Comparison of ENCODE assay signal across 9 mouse cellular contexts in the genomic region with DNA sequence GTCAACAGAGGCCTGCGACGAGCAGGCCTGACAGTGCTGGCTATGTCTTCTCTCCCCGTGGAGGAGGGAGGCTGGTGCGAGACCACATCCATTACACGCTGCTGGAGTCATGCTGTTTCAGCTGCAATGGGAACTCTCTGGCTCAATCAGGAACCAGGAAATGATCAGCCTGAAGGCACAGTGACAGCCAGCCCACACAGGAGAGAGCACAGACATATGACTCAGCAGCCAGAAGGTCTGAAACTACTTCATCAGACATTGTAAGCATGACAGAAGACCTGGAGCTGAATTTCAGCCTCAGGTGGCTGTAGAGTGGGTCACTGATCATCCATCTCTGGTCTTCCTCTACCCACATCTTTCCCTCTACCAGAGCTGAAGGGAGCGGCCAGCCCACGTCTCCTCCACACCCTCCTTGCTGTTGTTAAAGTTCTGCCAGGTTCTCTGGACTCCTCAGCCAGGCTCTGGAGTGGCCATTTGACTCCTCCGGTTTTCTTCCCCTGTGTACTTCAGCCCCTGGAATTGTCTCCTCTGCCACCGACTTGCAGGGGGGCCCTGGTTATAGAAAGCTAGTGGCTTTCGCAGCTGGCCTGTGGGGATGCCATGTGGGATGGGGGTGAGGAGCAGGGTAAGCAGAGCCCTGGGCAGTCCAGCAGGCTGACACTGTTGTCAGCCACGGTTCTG. TPM values are rescaled to one million over a fixed set of nuclear protein-coding genes. Genes with fewer than 3 reads are reported as not detected.
DNase-seq lines count a peak whose midpoint lies in the region; ATAC-seq and TF ChIP-seq lines count a peak whose summit lies in the region.
"Had no signal": no experiment of that assay in that cellular context is flagged by ENCODE, and none has a peak within 500 bp of the region (broad histone marks: within the 10 kb centered on the region; RNA-seq: fewer than 3 reads in every experiment).

No protein-coding gene starts in this region.

- no peak for TF ChIP-seq CTCF in lung, adult 2 months (IDR thresholded peaks at IDR 0.05; ENCODE audit: insufficient read depth, low read length)

- TF ChIP-seq POLR2A in lung, adult 2 months (IDR thresholded peaks at IDR 0.05; ENCODE audit: borderline replicate concordance, extremely low read depth, low read depth, low read length) = no peak

- peak; percentile 90 for ATAC-seq in frontal cortex, adult (ENCODE audit: low TSS enrichment)

- WGBS in lung, adult 2 months = 67% methylated on average over 11 of the region's 11 CpGs

- H3K4me1 ChIP-seq in lung, adult 2 months (ENCODE audit: control insufficient read depth, insufficient read depth, low read length) = no peaks in the 10 kb centered on the region

- no peak overlapping the region for H3K4me3 ChIP-seq in lung, adult 2 months (replicated peaks; ENCODE audit: extremely low read depth, low read depth, low read length)
- H3K4me3 ChIP-seq: heart, embryonic 13.5 days had no signal

- peak; percentile 36 for DNase-seq in gastrocnemius, postnatal 25 days
- DNase-seq in gastrocnemius, postnatal 4 days (ENCODE audit: low spot score in 2 of 2) = no peak
- DNase-seq in 416B (ENCODE audit: low read depth) = peak; percentile 78
- peak; percentile 81 for DNase-seq in layer of hippocampus, adult 9-11 months
- DNase-seq in thymus, postnatal 36 days = no peak
- DNase-seq in lung, adult 2 months = no peak
- no peak for DNase-seq in cerebellum, adult 9-10 months

RNA-seq across cellular contexts. Expression of a gene that starts 27.4 kb away (rescaled TPM):
- total RNA-seq in gastrocnemius, postnatal 25 days (2021) = 1 to 10 TPM; 2.0 to 2.7 TPM
- 1 to 10 TPM; 2.8 to 4.2 TPM for total RNA-seq in gastrocnemius, postnatal 4 days (2021)
- polyA plus RNA-seq in lung, adult 2 months (2012; rRNA removed) = 14.3 and 18.2 TPM in 2 replicates

Comparison
In these comparisons a context has a peak if more than half of its experiments do, and no peak if none do; other contexts are left out.
1. DNase-seq: peak in gastrocnemius, postnatal 25 days (single experiment), 416B (single experiment) and layer of hippocampus, adult 9-11 months (single experiment); none in gastrocnemius, postnatal 4 days (0 of 2), thymus, postnatal 36 days (0 of 2), lung, adult 2 months (single experiment) and cerebellum, adult 9-10 months (single experiment).